In the genomic region with DNA sequence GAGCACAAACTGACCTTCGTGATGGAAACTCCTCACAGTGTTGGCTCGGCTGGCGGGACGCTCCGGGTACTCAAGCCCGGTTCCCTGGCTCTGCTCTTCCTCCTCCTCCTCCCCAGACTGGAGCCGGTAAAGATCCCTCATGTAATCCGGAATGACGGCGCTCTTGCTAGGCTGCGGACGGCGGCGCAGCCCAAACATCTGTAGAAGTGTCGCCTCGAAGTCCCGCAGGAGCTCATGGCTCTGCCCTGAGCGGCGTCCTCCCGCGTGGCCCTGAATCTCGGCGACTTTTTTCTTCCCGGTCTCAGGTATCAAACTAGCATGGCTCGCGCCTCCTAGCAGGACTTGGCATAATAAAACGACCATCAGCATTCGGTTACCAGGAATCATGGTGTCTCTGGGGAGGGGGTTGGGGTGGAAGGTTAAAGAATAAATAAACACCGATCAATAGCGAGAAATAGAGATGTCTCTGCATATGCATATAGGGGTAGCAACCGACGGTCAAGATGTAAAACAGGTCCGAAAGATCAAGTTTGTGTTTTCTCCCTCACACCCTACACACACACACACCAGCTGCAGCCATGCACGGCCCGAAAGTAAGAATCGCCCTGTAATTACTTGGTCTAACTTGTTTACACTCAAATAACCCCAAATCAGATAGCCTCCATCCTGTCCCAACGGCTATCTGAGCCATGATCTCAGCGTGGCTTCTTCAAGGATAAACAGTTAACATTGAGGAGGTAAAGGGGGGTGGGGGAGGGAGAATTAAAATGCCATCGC, we compare ENCODE assay signal across 8 mouse cellular contexts. TPM values are rescaled to one million over a fixed set of nuclear protein-coding genes. Genes with fewer than 3 reads are reported as not detected.
DNase-seq lines count a peak whose midpoint lies in the region; ATAC-seq lines count a peak whose summit lies in the region.

No protein-coding gene starts in this region.

- H3K4me2 ChIP-seq in lung, embryonic 15.5 days: peak overlapping the region; percentile 80
- peak overlapping the region; percentile 92 for H3K4me2 ChIP-seq in heart, embryonic 14.5 days (ENCODE audit: low read length)
- peak overlapping the region; percentile 78 for H3K4me2 ChIP-seq in neural tube, embryonic 12.5 days (replicated peaks)

- no peaks in the 10 kb centered on the region for H3K9me3 ChIP-seq in lung, embryonic 15.5 days
- H3K9me3 ChIP-seq in heart, embryonic 14.5 days (ENCODE audit: control insufficient read depth, low read length): no peaks in the 10 kb centered on the region
- no peaks in the 10 kb centered on the region for H3K9me3 ChIP-seq in limb, embryonic 10.5 days (replicated peaks)
- no peaks in the 10 kb centered on the region for H3K9me3 ChIP-seq in neural tube, embryonic 12.5 days

- peak overlapping the region; percentile 50; the same call in 1 of the 2 replicates for H3K27ac ChIP-seq in lung, embryonic 15.5 days
- peak overlapping the region; percentile 31 to 85; a peak in 2 of 4 replicates for H3K27ac ChIP-seq in heart, embryonic 14.5 days (replicated peaks in 1 of 2; ENCODE audit: control insufficient read depth in 1 of 2, insufficient read depth in 1 of 2, low read depth in 2 of 2, low read length in 2 of 2)
- peak overlapping the region; percentile 91 for H3K27ac ChIP-seq in limb, embryonic 10.5 days
- H3K27ac ChIP-seq in neural tube, embryonic 12.5 days: no peak overlapping the region

- intact Hi-C loops in left cerebral cortex, postnatal 14 days (cut with DNase I): loop anchor here (10.0 kb wide), 1 partner anchor 391 kb away; no protein-coding TSS in a partner anchor

- DNase-seq in lung, postnatal 14 days: no peak
- no peak for DNase-seq in limb, embryonic 10.5 days (ENCODE audit: low spot score)
- DNase-seq in left cerebral cortex, postnatal 14 days (ENCODE audit: low spot score in 2 of 2): no peak
- no peak for DNase-seq in thymus, postnatal 36 days
- DNase-seq in MN1 (ENCODE audit: low spot score): no peak

- no peaks in the 10 kb centered on the region for H3K27me3 ChIP-seq in lung, embryonic 15.5 days
- H3K27me3 ChIP-seq in heart, embryonic 14.5 days (ENCODE audit: control insufficient read depth, insufficient read depth, low read length): peaks cover 21% of the 10 kb centered on the region
- H3K27me3 ChIP-seq in limb, embryonic 10.5 days (ENCODE audit: low read depth, poor library complexity, severe bottlenecking): peaks cover 38% of the 10 kb centered on the region
- H3K27me3 ChIP-seq in neural tube, embryonic 12.5 days (replicated peaks): peaks cover 76% of the 10 kb centered on the region

- under 1% methylated on average over 39 of the region's 39 CpGs for WGBS in lung, embryonic 15.5 days
- WGBS in heart, embryonic 14.5 days: under 1% methylated on average over 39 of the region's 39 CpGs
- under 1% methylated on average over 39 of the region's 39 CpGs for WGBS in limb, embryonic 10.5 days
- WGBS in neural tube, embryonic 12.5 days: under 1% methylated on average over 39 of the region's 39 CpGs

- ATAC-seq in lung, embryonic 15.5 days (ENCODE audit: borderline replicate concordance, extremely low read depth, low FRiP score, low TSS enrichment): no peak
- no peak for ATAC-seq in heart, embryonic 14.5 days (ENCODE audit: insufficient number of reproducible peaks, insufficient read depth, low FRiP score, low read depth)
- ATAC-seq in neural tube, embryonic 12.5 days (ENCODE audit: low FRiP score, low read depth): no peak

- peaks cover 26% of the 10 kb centered on the region for H3K36me3 ChIP-seq in lung, embryonic 15.5 days
- H3K36me3 ChIP-seq in heart, embryonic 14.5 days (ENCODE audit: control insufficient read depth, insufficient read depth, low read length): peaks cover 14% of the 10 kb centered on the region
- H3K36me3 ChIP-seq in limb, embryonic 10.5 days: peaks cover 32% of the 10 kb centered on the region
- no peaks in the 10 kb centered on the region for H3K36me3 ChIP-seq in neural tube, embryonic 12.5 days

- H3K9ac ChIP-seq in lung, embryonic 15.5 days: peak overlapping the region; percentile 56
- peak overlapping the region; percentile 75 for H3K9ac ChIP-seq in heart, embryonic 14.5 days (ENCODE audit: low read length)
- 0 out of 2 replicates have a peak overlapping the region, but pooled peaks have one; percentile 35 for H3K9ac ChIP-seq in neural tube, embryonic 12.5 days

- peaks cover 50% of the 10 kb centered on the region for H3K4me1 ChIP-seq in lung, embryonic 15.5 days
- peaks cover 8 to 19% of the 10 kb centered on the region in 2 experiments for H3K4me1 ChIP-seq in heart, embryonic 14.5 days (ENCODE audit: control insufficient read depth in 2 of 2, insufficient read depth in 2 of 2, low read length in 2 of 2)
- peaks cover 76% of the 10 kb centered on the region for H3K4me1 ChIP-seq in limb, embryonic 10.5 days
- H3K4me1 ChIP-seq in neural tube, embryonic 12.5 days: peaks cover 33% of the 10 kb centered on the region

- peak overlapping the region; percentile 56 for H3K4me3 ChIP-seq in lung, embryonic 15.5 days
- H3K4me3 ChIP-seq in heart, embryonic 14.5 days (ENCODE audit: control insufficient read depth in 1 of 2, insufficient read depth in 1 of 2, low read depth in 1 of 2, low read length in 2 of 2): peak overlapping the region; percentile 53 to 68
- H3K4me3 ChIP-seq in limb, embryonic 10.5 days: peak overlapping the region; percentile 64
- H3K4me3 ChIP-seq in neural tube, embryonic 12.5 days: peak overlapping the region; percentile 31

RNA-seq across cellular contexts. Expression of a gene that starts 4.6 kb away (rescaled TPM):
- polyA plus RNA-seq in lung, embryonic 15.5 days (2015; fragmentation: Nextera tagmentation; extraction: Ambion mirVana): 69.8 and 81.1 TPM in 2 replicates
- 14.9 and 20.4 TPM in 2 replicates for polyA plus RNA-seq in heart, embryonic 14.5 days (2014; fragmentation: Nextera tagmentation; extraction: Ambion mirVana)
- 73.3 and 87.4 TPM in 2 replicates for polyA plus RNA-seq in limb, embryonic 10.5 days (2016; fragmentation: Nextera tagmentation; extraction: Ambion mirVana)
- polyA plus RNA-seq in neural tube, embryonic 12.5 days (2016; fragmentation: Nextera tagmentation; extraction: Ambion mirVana): 13.8 and 18.1 TPM in 2 replicates
- 10 to 100 TPM; 12.3 to 13.5 TPM for total RNA-seq in left cerebral cortex, postnatal 14 days (2021)

RNA-seq across cellular contexts. Expression of a gene that starts 6.7 kb away (rescaled TPM):
- polyA plus RNA-seq in lung, embryonic 15.5 days (2015; fragmentation: Nextera tagmentation; extraction: Ambion mirVana): 0.21 TPM in 1 of 2 replicates, not detected in the other
- not detected in 2 replicates for polyA plus RNA-seq in heart, embryonic 14.5 days (2014; fragmentation: Nextera tagmentation; extraction: Ambion mirVana)
- 0.31 and 0.35 TPM in 2 replicates for polyA plus RNA-seq in limb, embryonic 10.5 days (2016; fragmentation: Nextera tagmentation; extraction: Ambion mirVana)
- polyA plus RNA-seq in neural tube, embryonic 12.5 days (2016; fragmentation: Nextera tagmentation; extraction: Ambion mirVana): not detected in 2 replicates
- not detected for total RNA-seq in left cerebral cortex, postnatal 14 days (2021)
